13 mouse cellular contexts compared by ENCODE assay signal in the genomic region with DNA sequence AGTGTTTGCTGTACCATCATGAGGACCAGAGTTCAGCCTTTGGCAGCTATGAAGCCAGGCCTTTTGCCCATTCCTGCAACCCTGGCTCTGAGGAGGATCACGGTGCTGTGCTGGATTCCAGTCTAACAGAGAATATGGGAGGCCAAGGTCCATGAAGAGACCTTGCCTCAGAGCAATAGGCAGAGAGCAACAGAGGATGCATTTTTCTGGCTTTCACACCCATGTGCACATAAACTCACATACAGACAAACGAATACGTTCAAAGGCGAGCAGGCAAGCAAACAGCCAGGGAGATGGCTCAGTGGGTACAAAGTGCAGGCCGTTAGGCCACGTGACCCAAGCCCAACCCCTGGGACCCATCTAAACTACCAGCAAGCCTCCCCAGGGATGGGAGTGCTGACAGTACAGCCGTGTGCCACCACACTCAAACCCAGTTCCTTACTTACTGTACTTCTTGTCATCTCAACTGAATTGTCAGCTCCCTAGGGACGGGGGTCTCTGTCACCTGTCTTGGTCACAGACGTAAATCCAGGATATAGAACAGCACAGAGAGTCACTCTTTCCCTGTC. TPM values are rescaled to one million over a fixed set of nuclear protein-coding genes. Genes with fewer than 3 reads are reported as not detected.
DNase-seq lines count a peak whose midpoint lies in the region; ATAC-seq and TF ChIP-seq lines count a peak whose summit lies in the region.
"Had no signal": no experiment of that assay in that cellular context is flagged by ENCODE, and none has a peak within 500 bp of the region (broad histone marks: within the 10 kb centered on the region; RNA-seq: fewer than 3 reads in every experiment).

No protein-coding gene starts in this region.

- H3K4me1 ChIP-seq in hindbrain, embryonic 10.5 days (replicated peaks): peaks cover 27% of the 10 kb centered on the region
- peaks cover 9% of the 10 kb centered on the region for H3K4me1 ChIP-seq in hindbrain, embryonic 16.5 days (ENCODE audit: control insufficient read depth, insufficient read depth, low read depth, low read length)
- H3K4me1 ChIP-seq in kidney, adult 2 months (ENCODE audit: control insufficient read depth, insufficient read depth, low read length): no peaks in the 10 kb centered on the region
- H3K4me1 ChIP-seq in liver, embryonic 11.5 days (replicated peaks; ENCODE audit: control insufficient read depth, insufficient read depth, low read length): peaks cover 68% of the 10 kb centered on the region

- no peak for DNase-seq in hindbrain, embryonic 10.5 days (ENCODE audit: low spot score)
- peak; percentile 73 for DNase-seq in kidney, adult 2 months
- no peak for DNase-seq in liver, embryonic 11.5 days (ENCODE audit: low spot score)
- DNase-seq in splenic B cell, adult 2 months (ENCODE audit: low read depth, low spot score): peak; percentile 38
- no peak for DNase-seq in heart, adult 18-20 months
- no peak for DNase-seq in right cerebral cortex, postnatal 10 days (ENCODE audit: low spot score in 2 of 2)
- DNase-seq in urinary bladder, postnatal 25 days (ENCODE audit: low spot score): no peak
- DNase-seq: cerebellum, adult 11-12 months; heart, postnatal 10 days; lung, postnatal 14 days had no signal

- no peak for TF ChIP-seq CTCF in kidney, adult 2 months (conservative IDR thresholded peaks at IDR 0.05; ENCODE audit: insufficient read depth, insufficient read length, low read depth, low read length)

- peaks cover 24% of the 10 kb centered on the region for H3K36me3 ChIP-seq in hindbrain, embryonic 10.5 days
- no peaks in the 10 kb centered on the region; the same call in 1 of the 2 replicates for H3K36me3 ChIP-seq in hindbrain, embryonic 16.5 days (ENCODE audit: control insufficient read depth, insufficient read depth, low read length)
- H3K36me3 ChIP-seq in kidney, adult 2 months (ENCODE audit: control insufficient read depth, insufficient read depth, low read length): no peaks in the 10 kb centered on the region
- H3K36me3 ChIP-seq in liver, embryonic 11.5 days (ENCODE audit: control insufficient read depth, insufficient read depth, low read length): peaks cover 4% of the 10 kb centered on the region; the same call in 1 of the 2 replicates
- peaks cover 1% of the 10 kb centered on the region for H3K36me3 ChIP-seq in splenic B cell, adult 2 months (ENCODE audit: control insufficient read depth, insufficient read depth, low read length, poor library complexity, severe bottlenecking)

- WGBS in hindbrain, embryonic 10.5 days: 90% methylated on average over 9 of the region's 9 CpGs
- WGBS in hindbrain, embryonic 16.5 days: 79% methylated on average over 9 of the region's 9 CpGs
- 64% methylated on average over 9 of the region's 9 CpGs for WGBS in kidney, adult 2 months
- WGBS in liver, embryonic 11.5 days: 67% methylated on average over 9 of the region's 9 CpGs

- no peaks in the 10 kb centered on the region for H3K27me3 ChIP-seq in hindbrain, embryonic 10.5 days (ENCODE audit: insufficient read depth, poor library complexity, severe bottlenecking)
- H3K27me3 ChIP-seq in hindbrain, embryonic 16.5 days (replicated peaks; ENCODE audit: control insufficient read depth, insufficient read depth, low read length): no peaks in the 10 kb centered on the region
- no peaks in the 10 kb centered on the region for H3K27me3 ChIP-seq in kidney, adult 2 months (replicated peaks; ENCODE audit: control insufficient read depth, insufficient read depth, low read length)
- H3K27me3 ChIP-seq in liver, embryonic 11.5 days (replicated peaks; ENCODE audit: control insufficient read depth, insufficient read depth, low read length): no peaks in the 10 kb centered on the region; the same call in 1 of the 2 replicates
- no peaks in the 10 kb centered on the region for H3K27me3 ChIP-seq in splenic B cell, adult 2 months (ENCODE audit: control insufficient read depth, insufficient read depth, low read length, poor library complexity, severe bottlenecking)
- H3K27me3 ChIP-seq: forebrain, embryonic 15.5 days had no signal

- H3K4me2 ChIP-seq in hindbrain, embryonic 16.5 days (ENCODE audit: low read length): no peak overlapping the region
- peak overlapping the region; percentile 57 for H3K4me2 ChIP-seq in liver, embryonic 11.5 days
- H3K4me2 ChIP-seq: forebrain, embryonic 15.5 days had no signal

- H3K4me3 ChIP-seq in hindbrain, embryonic 10.5 days: no peak overlapping the region
- H3K4me3 ChIP-seq in hindbrain, embryonic 16.5 days (ENCODE audit: low read length): no peak overlapping the region
- no peak overlapping the region for H3K4me3 ChIP-seq in kidney, adult 2 months (ENCODE audit: insufficient read depth, low read depth, low read length)
- H3K4me3 ChIP-seq in liver, embryonic 11.5 days (ENCODE audit: low read depth, low read length): peak overlapping the region; percentile 35
- H3K4me3 ChIP-seq: forebrain, embryonic 15.5 days had no signal

- TF ChIP-seq POLR2A in kidney, adult 2 months (IDR thresholded peaks at IDR 0.05; ENCODE audit: low read depth, low read length): no peak

- H3K9ac ChIP-seq in hindbrain, embryonic 16.5 days (ENCODE audit: low read depth, low read length): no peak overlapping the region
- H3K9ac ChIP-seq in liver, embryonic 11.5 days (ENCODE audit: low read depth, low read length): peak overlapping the region; percentile 61
- H3K9ac ChIP-seq: forebrain, embryonic 15.5 days had no signal

- 0 out of 2 replicates have a peak overlapping the region, but pooled peaks have one; percentile 3 for H3K27ac ChIP-seq in hindbrain, embryonic 10.5 days
- H3K27ac ChIP-seq in hindbrain, embryonic 16.5 days (ENCODE audit: low read depth, low read length): no peak overlapping the region
- no peak overlapping the region for H3K27ac ChIP-seq in kidney, adult 2 months (ENCODE audit: insufficient read depth, low read depth, low read length)
- H3K27ac ChIP-seq in liver, embryonic 11.5 days (ENCODE audit: low read depth, low read length): peak overlapping the region; percentile 91
- H3K27ac ChIP-seq: forebrain, embryonic 15.5 days; kidney, postnatal 0 days had no signal

- no peak for ATAC-seq in hindbrain, embryonic 16.5 days
- peak; percentile 61 for ATAC-seq in liver, embryonic 11.5 days (replicated peaks; ENCODE audit: low FRiP score)
- ATAC-seq: forebrain, embryonic 15.5 days had no signal

- H3K9me3 ChIP-seq in hindbrain, embryonic 10.5 days: no peaks in the 10 kb centered on the region
- no peaks in the 10 kb centered on the region for H3K9me3 ChIP-seq in hindbrain, embryonic 16.5 days (ENCODE audit: control insufficient read depth, low read length)
- no peaks in the 10 kb centered on the region for H3K9me3 ChIP-seq in liver, embryonic 11.5 days (ENCODE audit: control insufficient read depth, low read length)
- H3K9me3 ChIP-seq: forebrain, embryonic 15.5 days had no signal

RNA-seq across cellular contexts. Expression of gene Dpf1, which starts 34.7 kb away (rescaled TPM):
- polyA plus RNA-seq in hindbrain, embryonic 10.5 days (2016; fragmentation: Nextera tagmentation; extraction: Ambion mirVana): 28.3 and 60.6 TPM in 2 replicates
- 166 and 173 TPM in 2 replicates for polyA plus RNA-seq in hindbrain, embryonic 16.5 days (2015; fragmentation: Nextera tagmentation; extraction: Ambion mirVana)
- polyA plus RNA-seq in kidney, adult 2 months (2012; rRNA removed): 0.07 and 0.11 TPM in 2 replicates
- 6.1 and 7.5 TPM in 2 replicates for polyA plus RNA-seq in liver, embryonic 11.5 days (2014; fragmentation: Nextera tagmentation; extraction: Ambion mirVana)
- total RNA-seq in heart, adult 18-20 months (2021): 1 to 10 TPM in 1 of 2 experiments, under 1 TPM in 1; 0.47 to 1.1 TPM

RNA-seq across cellular contexts. Expression of gene Ppp1r14a, which starts 49.3 kb away (rescaled TPM):
- polyA plus RNA-seq in hindbrain, embryonic 10.5 days (2016; fragmentation: Nextera tagmentation; extraction: Ambion mirVana): 35.5 and 55.7 TPM in 2 replicates
- polyA plus RNA-seq in hindbrain, embryonic 16.5 days (2015; fragmentation: Nextera tagmentation; extraction: Ambion mirVana): 2.8 and 2.9 TPM in 2 replicates
- 12.3 and 16.1 TPM in 2 replicates for polyA plus RNA-seq in kidney, adult 2 months (2012; rRNA removed)
- polyA plus RNA-seq in liver, embryonic 11.5 days (2014; fragmentation: Nextera tagmentation; extraction: Ambion mirVana): 6.0 and 6.9 TPM in 2 replicates
- 1 to 10 TPM; 5.8 to 7.5 TPM for total RNA-seq in heart, adult 18-20 months (2021)

RNA-seq across cellular contexts. Expression of gene Spint2, which starts 56.7 kb away (rescaled TPM):
- polyA plus RNA-seq in hindbrain, embryonic 10.5 days (2016; fragmentation: Nextera tagmentation; extraction: Ambion mirVana): 43.7 and 65.7 TPM in 2 replicates
- 85.4 and 91.2 TPM in 2 replicates for polyA plus RNA-seq in hindbrain, embryonic 16.5 days (2015; fragmentation: Nextera tagmentation; extraction: Ambion mirVana)
- 421 and 474 TPM in 2 replicates for polyA plus RNA-seq in kidney, adult 2 months (2012; rRNA removed)
- 51.6 and 53.7 TPM in 2 replicates for polyA plus RNA-seq in liver, embryonic 11.5 days (2014; fragmentation: Nextera tagmentation; extraction: Ambion mirVana)
- total RNA-seq in heart, adult 18-20 months (2021): 10 to 100 TPM; 45.7 to 53.8 TPM

Comparison
In these comparisons a context has a peak if more than half of its experiments do, and no peak if none do; other contexts are left out.
1. H3K27ac ChIP-seq: peak in hindbrain, embryonic 10.5 days (single experiment) and liver, embryonic 11.5 days (single experiment); none in hindbrain, embryonic 16.5 days (single experiment) and kidney, adult 2 months (single experiment).
2. DNase-seq: peak in kidney, adult 2 months (single experiment) and splenic B cell, adult 2 months (single experiment); none in hindbrain, embryonic 10.5 days (single experiment), liver, embryonic 11.5 days (single experiment), heart, adult 18-20 months (0 of 2), right cerebral cortex, postnatal 10 days (0 of 2) and urinary bladder, postnatal 25 days (single experiment).